Mouse (Mus musculus) heart, embryonic 11.5 days (tissue): ENCODE measurements around the gene Tcf7l2. TPM values are rescaled to one million over a fixed set of nuclear protein-coding genes. Genes with fewer than 3 reads are reported as not detected.

Source experiments
- ATAC-seq: fragments of 200-750 bp; cut with Nextera tagmentation; replicated peaks from 2 replicates; pipeline ENCODE4 v1.8.0; 2017; ENCODE audit warnings: moderate library complexity; ENCODE audit not compliant: insufficient number of reproducible peaks, low FRiP score, low TSS enrichment
- H3K27ac ChIP-seq: fragments of 300-500 bp; sonication (generic); 2 replicates; pipeline ENCODE4 v1.5.1; 2014; ENCODE audit warnings: mild to moderate bottlenecking, low read depth, low read length
- H3K27me3 ChIP-seq: fragments of 300-500 bp; sonication (generic); 2 replicates; pipeline ENCODE4 v1.6.1; 2014; ENCODE audit warnings: mild to moderate bottlenecking, low read length, mixed read lengths; ENCODE audit not compliant: control insufficient read depth, insufficient read depth
- H3K36me3 ChIP-seq: fragments of 300-500 bp; sonication (generic); 2 replicates; pipeline ENCODE4 v1.6.1; 2014; ENCODE audit warnings: mild to moderate bottlenecking, low read length, moderate library complexity, mixed read lengths; ENCODE audit not compliant: control insufficient read depth, insufficient read depth
- H3K4me1 ChIP-seq: fragments of 300-500 bp; sonication (generic); 2 replicates; pipeline ENCODE4 v1.6.1; 2014; ENCODE audit warnings: low read length; ENCODE audit not compliant: control insufficient read depth, insufficient read depth
- H3K4me2 ChIP-seq: fragments of 300-500 bp; sonication (generic); 2 replicates; pipeline ENCODE4 v1.6.1; 2014; ENCODE audit warnings: mild to moderate bottlenecking, moderate library complexity
- H3K4me3 ChIP-seq: fragments of 300-500 bp; sonication (generic); 2 replicates; pipeline ENCODE4 v1.5.1; 2014; ENCODE audit warnings: low read depth, low read length
- H3K9ac ChIP-seq: fragments of 300-500 bp; sonication (generic); 2 replicates; pipeline ENCODE4 v1.6.1; 2014; ENCODE audit warnings: mild to moderate bottlenecking, low read depth, low read length, moderate library complexity
- H3K9me3 ChIP-seq: fragments of 300-500 bp; sonication (generic); replicated peaks from 2 replicates; pipeline ENCODE4 v1.6.1; 2016; ENCODE audit warnings: low read length; ENCODE audit not compliant: control insufficient read depth
- WGBS: fragments of 180-500 bp; shearing (Covaris S2); extraction: QIAGEN DNeasy Blood & Tissue Kit; methylation state at CpG from one replicate; pipeline ENCODE4 v1.1.7; 2014; ENCODE audit not compliant: insufficient replicate concordance; 5-methylcytosine and 5-hydroxymethylcytosine counted together
- polyA plus RNA-seq: library from polyadenylated mRNA; unstranded; fragments of >200 nt; fragmentation: Nextera tagmentation; extraction: Ambion mirVana; gene quantifications from 2 replicates; pipeline ENCODE4 v1.2.1, GENCODE M21; 2014

Gene Tcf7l2
- polyA plus RNA-seq, 1 experiment from 2014 or later = 82.0 TPM

DNA sequence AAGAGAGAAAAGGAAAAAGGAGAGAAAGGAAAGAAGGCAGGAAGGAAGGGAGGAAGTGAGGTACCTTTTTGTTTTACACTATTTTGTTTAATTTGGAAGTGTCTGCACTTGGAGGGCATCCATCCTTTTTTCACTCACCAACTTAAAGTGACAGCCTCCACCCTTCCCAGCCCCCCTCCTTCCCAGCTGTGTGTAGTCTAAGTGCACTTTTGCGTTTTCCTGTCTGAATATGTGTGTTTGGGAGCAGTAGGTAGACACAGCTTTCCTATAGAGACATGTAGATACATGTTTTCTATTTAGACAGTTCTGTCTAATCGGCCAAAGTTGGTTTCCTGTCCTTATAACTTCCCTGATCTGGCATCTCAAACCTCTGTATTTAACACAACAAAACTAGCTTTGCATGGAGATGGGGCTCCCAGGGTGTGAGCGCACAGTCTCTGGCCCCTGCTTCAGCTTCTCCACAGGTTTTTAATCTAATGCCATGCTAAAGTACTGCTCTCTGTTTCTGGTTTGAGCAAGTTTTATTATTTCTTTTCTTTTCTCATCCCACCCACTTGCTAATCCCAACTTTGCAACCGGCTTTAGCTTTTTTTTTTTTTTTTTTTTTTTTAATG is 154.3 kb downstream of the Tcf7l2 start:
- no peak for ATAC-seq
- Histone ChIP-seq H3K36me3 (no peaks in the 10 kb centered on the region), H3K9ac (peak overlapping the region; percentile 61; the same call in 1 of the 2 replicates), H3K4me3 (peak overlapping the region; percentile 43; the same call in 1 of the 2 replicates), H3K4me2 (peak overlapping the region; percentile 87), H3K27ac (no peak overlapping the region), H3K27me3 (no peaks in the 10 kb centered on the region), H3K4me1 (peaks cover 20% of the 10 kb centered on the region), H3K9me3 (no peaks in the 10 kb centered on the region)
- 43% methylated on average over 4 of the region's 4 CpGs for WGBS

DNA sequence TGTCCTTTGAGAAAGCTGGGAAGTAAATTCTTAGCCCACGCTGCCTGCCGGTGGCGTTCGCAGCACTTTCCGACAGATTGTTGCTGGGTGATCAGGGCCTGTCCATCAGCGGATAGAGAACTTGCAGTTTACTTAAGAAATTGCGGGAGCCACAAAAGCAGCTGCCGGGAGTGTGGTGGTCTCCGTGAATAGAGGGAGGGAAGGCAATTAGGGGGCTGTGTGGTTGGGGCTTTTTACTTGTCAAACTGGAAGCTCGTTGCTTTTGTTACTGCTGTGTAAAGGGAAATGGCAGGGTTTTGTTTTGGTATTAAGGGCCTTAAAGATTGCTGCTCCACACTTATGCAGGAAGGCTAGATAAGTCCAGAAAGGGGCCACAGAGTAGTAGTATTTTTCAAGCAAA is 155.0 kb downstream of the Tcf7l2 start:
- H3K36me3 ChIP-seq = no peaks in the 10 kb centered on the region
- H3K9ac ChIP-seq = peak overlapping the region; percentile 43; the same call in 1 of the 2 replicates
- H3K9me3 ChIP-seq = no peaks in the 10 kb centered on the region
- no peak for ATAC-seq
- H3K4me3 ChIP-seq = no peak overlapping the region
- H3K27me3 ChIP-seq = no peaks in the 10 kb centered on the region
- H3K27ac ChIP-seq = no peak overlapping the region
- peaks cover 20% of the 10 kb centered on the region for H3K4me1 ChIP-seq
- WGBS = 14% methylated on average over 10 of the region's 10 CpGs
- peak overlapping the region; percentile 38 for H3K4me2 ChIP-seq

GRCm38 (mm10) chr19:55902573-55903385 is 161.2 kb downstream of the Tcf7l2 start:
- Histone ChIP-seq H3K4me3 (no peak overlapping the region), H3K27me3 (no peaks in the 10 kb centered on the region), H3K9ac (no peak overlapping the region), H3K4me1 (peaks cover 6% of the 10 kb centered on the region), H3K9me3 (no peaks in the 10 kb centered on the region), H3K27ac (no peak overlapping the region), H3K36me3 (no peaks in the 10 kb centered on the region), H3K4me2 (no peak overlapping the region)
- WGBS = 87% methylated on average over 12 of the region's 12 CpGs
- ATAC-seq = no peak

- Histone ChIP-seq H3K36me3 (peaks cover 21% of the 10 kb centered on the region), H3K27ac (no peak overlapping the region), H3K27me3 (no peaks in the 10 kb centered on the region), H3K9ac (no peak overlapping the region), H3K9me3 (no peaks in the 10 kb centered on the region), H3K4me1 (peaks cover under 1% of the 10 kb centered on the region), H3K4me3 (no peak overlapping the region), H3K4me2 (no peak overlapping the region)
- no peak for ATAC-seq
- WGBS = 61% methylated on average over 7 of the region's 7 CpGs
Observed at GRCm38 (mm10) chr19:55909039-55909438, 167.4 kb downstream of the Tcf7l2 start.

DNA sequence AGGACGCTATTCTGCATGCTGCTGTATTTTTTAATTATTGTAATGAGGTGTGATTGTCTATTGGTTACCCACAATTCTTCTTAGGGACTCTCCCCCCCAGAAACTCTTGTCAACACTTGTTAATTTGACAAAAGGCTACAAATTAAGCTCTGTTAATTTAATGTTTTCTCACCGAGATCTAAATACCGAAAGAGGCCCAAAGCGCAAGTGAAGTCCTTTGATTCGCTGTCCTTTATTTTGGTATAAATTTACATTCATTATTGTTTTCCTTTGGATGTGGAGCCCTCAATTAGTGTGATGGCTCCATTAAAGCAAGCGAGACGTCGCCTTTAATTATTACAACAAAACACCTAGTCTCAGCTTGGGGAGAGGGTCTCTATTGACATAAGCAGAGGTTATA is 170.3 kb downstream of the Tcf7l2 start:
- no peak for ATAC-seq
- Histone ChIP-seq H3K36me3 (peaks cover 21% of the 10 kb centered on the region), H3K9ac (no peak overlapping the region), H3K27ac (no peak overlapping the region), H3K9me3 (no peaks in the 10 kb centered on the region), H3K4me2 (no peak overlapping the region), H3K4me1 (no peaks in the 10 kb centered on the region), H3K4me3 (no peak overlapping the region), H3K27me3 (no peaks in the 10 kb centered on the region)
- WGBS = 94% methylated on average over 8 of the region's 8 CpGs

DNA sequence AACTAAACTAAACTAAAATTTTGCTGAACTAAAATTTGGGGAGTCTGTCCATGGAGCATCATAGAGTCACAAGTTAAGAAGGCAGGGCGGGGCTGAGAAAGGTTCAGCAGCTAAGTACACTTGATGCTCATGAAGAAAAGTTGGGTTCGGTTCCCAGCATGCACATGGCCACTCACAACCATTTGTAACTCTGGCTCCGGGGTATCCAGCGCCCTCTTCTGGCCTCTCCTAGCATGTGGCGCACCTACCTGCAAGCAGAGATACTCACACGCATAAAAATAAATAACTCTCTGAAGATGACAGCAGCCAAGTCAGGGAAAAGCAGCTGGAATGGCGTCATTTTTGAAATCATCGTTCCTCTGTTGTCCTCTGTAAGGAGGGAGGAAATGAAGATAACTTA is 171.2 kb downstream of the Tcf7l2 start:
- Histone ChIP-seq H3K27ac (no peak overlapping the region), H3K4me1 (no peaks in the 10 kb centered on the region), H3K36me3 (peaks cover 25% of the 10 kb centered on the region), H3K9me3 (no peaks in the 10 kb centered on the region), H3K4me3 (no peak overlapping the region), H3K4me2 (no peak overlapping the region), H3K9ac (no peak overlapping the region), H3K27me3 (no peaks in the 10 kb centered on the region)
- no peak for ATAC-seq
- 92% methylated on average over 8 of the region's 8 CpGs for WGBS

DNA sequence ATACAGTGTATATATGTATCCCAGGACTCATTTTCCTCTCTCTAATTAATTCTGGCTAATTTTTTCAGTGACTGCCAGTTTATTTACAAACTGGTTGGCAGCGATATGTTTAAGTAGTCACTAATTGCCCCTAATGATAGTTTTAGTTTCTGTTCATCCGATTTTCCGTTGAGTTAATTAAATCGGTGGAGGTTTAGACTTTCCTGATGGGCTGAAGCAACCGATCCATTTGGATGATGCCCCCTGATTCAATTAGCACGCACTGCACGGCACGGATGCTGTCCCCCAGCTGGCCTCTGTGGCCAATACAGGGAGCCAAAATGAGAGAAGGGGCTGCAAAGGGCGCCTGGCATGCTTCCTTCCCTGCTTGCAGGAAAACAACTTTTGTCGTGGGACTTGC is 172.0 kb downstream of the Tcf7l2 start:
- Histone ChIP-seq H3K27me3 (no peaks in the 10 kb centered on the region), H3K9me3 (no peaks in the 10 kb centered on the region), H3K36me3 (peaks cover 25% of the 10 kb centered on the region), H3K9ac (no peak overlapping the region), H3K27ac (no peak overlapping the region), H3K4me2 (no peak overlapping the region), H3K4me3 (no peak overlapping the region), H3K4me1 (no peaks in the 10 kb centered on the region)
- ATAC-seq = no peak
- 89% methylated on average over 10 of the region's 10 CpGs for WGBS

- WGBS = 84% methylated on average over 20 of the region's 20 CpGs
- H3K4me3 ChIP-seq = no peak overlapping the region
- H3K4me2 ChIP-seq = no peak overlapping the region
- no peaks in the 10 kb centered on the region for H3K9me3 ChIP-seq
- no peak for ATAC-seq
- H3K27ac ChIP-seq = no peak overlapping the region
- H3K36me3 ChIP-seq = peaks cover 30% of the 10 kb centered on the region
- no peak overlapping the region for H3K9ac ChIP-seq
- no peaks in the 10 kb centered on the region for H3K27me3 ChIP-seq
- no peaks in the 10 kb centered on the region for H3K4me1 ChIP-seq
Observed at GRCm38 (mm10) chr19:55914614-55915211, 173.1 kb downstream of the Tcf7l2 start.
